Mouse (Mus musculus) thymus, postnatal 0 days (tissue): Measurements from ENCODE around the gene Prm2. TPM values are rescaled to one million over a fixed set of nuclear protein-coding genes. Genes with fewer than 3 reads are reported as not detected.

Source experiments
- DNase-seq: peaks from one replicate; pipeline ENCODE4 v3.0.0-alpha.2; 2015; ENCODE audit warnings: low spot score
- polyA plus RNA-seq: library from polyadenylated mRNA; unstranded; fragments of >200 nt; fragmentation: Nextera tagmentation; extraction: Ambion mirVana; gene quantifications from 2 replicates; pipeline ENCODE4 v1.2.1, GENCODE M21; 2015

Gene Prm2
- polyA plus RNA-seq, 1 experiment from 2014 or later: not detected

- DNase-seq: peak; percentile 56
Observed at GRCm38 (mm10) chr16:10812865-10813371, 17.0 kb upstream of the Prm2 start, which contains the start of gene Gm11172. Gm11172 (plus strand) TSS chr16:10812915.

DNA sequence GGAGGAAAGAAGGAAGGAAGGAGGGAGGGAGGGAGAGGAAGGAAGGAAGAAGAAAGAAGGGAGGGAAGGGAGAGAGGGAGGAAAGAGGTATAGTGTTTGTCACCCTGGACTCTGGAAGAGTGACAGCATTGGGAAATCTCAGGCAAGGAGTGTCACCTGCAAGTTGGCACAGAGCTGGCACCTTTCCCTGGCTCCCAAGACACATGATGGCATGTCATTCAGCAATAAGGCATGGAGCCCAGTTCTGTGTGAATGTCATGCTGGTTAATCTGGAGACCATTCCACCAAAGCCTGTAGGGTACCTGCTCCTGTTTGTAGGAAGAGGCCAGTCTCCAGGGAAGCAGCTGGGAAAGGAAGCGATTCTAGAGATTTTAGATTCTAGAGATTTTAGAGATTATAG lies 14.4 kb upstream of the Prm2 start:
- no peak for DNase-seq

DNA sequence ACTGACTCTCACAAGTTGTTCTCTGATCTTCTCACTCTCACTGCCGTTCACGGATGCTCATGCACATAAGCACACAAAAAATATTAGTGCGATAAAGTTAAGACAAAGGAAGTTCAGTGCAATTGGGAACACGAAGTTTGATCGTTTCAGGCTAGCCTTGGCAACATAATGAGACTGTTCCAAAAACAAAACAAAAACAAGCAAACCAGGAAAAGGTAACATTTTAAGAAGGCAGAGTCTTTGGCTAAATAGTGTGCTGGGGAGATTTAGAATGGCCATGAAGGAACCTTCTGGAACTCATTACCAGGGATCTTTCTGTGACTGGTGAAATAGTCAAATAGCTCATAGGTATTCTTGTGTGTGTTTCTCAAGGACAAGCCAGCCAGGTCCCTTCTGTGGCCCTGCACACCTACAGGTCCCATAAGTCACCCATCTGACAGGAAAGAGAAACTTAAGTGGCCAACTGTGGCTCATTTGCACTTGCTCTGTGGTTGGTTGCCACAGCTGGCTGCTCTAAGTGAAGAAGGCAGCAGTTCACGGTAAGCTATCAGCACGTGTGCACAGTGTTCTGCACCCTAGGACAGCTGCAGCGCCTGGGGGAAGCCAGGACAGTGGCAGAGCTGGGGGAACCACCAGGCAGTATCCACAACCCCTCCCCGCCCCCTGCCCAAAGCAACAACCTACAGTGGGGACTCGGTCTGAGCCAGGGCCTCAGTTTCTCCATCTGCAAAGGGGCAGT lies 10.0 kb upstream of the Prm2 start, which contains the start of gene Prm1:
Gene Prm1, minus strand, starts transcription at position 51 of the 739 bp plus-strand sequence.
- peak; percentile 87 for DNase-seq

DNA sequence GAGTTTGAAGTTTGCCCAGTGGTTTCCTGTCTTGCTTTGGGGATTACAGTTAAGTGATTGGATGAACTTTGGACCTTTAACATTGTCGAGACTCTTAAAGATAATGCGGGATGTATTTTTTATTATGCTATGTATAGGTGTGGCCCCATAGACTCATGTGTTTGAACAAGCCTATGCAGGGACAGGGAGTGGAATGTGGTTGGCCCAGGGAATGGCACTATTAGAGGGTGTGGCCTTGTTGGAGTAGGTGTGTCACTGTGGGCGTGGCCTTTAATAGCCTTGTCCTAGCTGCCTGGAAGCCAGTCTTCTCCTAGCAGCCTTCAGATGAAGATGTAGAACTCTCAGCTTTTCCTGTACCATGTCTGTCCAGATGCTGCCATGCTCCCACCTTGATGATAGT lies 6.5 kb upstream of the Prm2 start:
- peak; percentile 18 for DNase-seq

DNA sequence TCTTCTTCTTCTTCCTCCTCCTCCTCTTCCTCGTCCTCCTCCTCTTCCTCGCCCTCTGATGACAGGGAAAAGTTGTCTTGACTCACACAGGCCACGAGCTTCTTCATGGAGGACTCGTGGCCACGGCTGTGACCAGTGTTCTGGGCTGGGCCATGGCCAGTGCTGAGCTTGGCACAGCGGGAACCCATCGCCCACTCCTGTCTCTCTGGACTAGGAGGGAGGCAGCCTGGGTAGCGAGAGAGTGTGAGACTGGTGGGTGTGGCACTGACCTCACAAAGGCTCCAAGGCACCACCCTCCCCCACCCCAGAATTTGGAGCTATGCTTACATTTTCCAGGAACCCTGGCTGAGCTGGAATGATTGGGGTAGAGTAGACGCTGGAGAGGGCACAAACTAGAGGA lies 5.2 kb downstream of the Prm2 start, which contains the start of gene Prm3:
Gene Prm3, minus strand, starts transcription at position 213 of the 400 bp plus-strand sequence.
- no peak for DNase-seq

DNA sequence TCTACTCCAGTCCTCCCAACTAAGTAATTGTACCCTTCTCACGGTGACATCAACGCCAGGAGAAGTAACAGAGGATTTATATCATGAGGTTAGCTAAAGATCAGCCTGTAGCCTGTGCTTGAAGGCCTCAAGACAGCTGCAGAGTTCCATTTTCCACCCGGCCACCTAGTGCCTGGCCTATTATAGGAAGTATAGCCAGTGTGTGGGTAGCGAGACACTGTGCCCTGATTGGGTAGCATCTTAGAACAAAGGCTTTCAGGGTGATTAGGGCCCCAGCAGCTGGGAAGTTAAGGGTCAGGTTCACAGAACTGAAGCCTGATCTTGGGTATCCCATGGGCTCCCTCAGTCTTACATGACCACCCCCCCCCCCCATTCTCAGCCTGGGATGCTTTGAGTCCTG lies 7.1 kb downstream of the Prm2 start:
- DNase-seq: peak; percentile 40

DNA sequence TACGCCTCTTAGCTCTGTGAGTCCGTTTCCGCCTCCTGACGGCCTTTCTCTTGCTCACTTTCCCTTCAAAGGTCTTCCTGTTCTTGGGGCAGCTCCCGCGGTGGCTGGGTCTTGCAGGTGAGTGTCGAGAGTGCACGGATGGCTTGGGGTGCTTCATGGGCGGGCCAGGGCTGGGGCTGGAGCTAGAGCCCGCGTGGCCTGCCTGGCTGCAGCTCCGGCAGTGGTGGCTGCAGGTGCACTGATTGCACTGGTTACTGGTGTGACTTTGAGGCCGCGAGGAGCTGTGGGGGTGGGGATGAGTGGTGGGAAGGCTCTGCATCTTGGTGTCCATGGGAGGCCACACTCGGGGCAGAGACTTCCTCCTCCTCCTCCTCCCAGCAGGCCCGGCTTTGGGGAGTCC lies 7.7 kb downstream of the Prm2 start, which contains the start of gene Tnp2:
Gene Tnp2, minus strand, starts transcription at position 390 of the 400 bp plus-strand sequence.
- DNase-seq: peak; percentile 42

GRCm38 (mm10) chr16:10787548-10788058 lies 8.3 kb downstream of the Prm2 start:
- peak; percentile 10 for DNase-seq

GRCm38 (mm10) chr16:10786782-10787547 lies 9.0 kb downstream of the Prm2 start:
- DNase-seq: no peak

DNA sequence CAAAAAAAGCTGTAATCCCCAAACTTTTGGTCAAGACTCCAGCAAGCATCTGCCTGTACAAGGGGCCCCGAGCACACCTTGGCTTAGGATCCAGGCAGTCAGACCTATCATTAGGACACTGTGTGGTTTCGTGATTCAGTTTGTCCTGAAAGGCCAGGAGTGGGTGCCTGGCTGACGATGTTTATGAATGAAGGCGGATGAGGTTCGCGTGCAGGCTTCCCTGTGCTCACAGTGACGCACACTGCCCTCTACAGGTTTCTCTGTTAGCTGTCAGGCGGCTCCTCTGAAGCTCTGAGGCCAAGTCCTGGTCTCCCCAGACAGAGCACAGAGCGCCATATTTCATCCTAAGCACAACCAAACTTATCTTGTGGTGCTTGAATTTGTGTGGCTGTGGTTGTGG lies 9.6 kb downstream of the Prm2 start:
- DNase-seq: peak; percentile 95

GRCm38 (mm10) chr16:10785371-10786231 lies 10.3 kb downstream of the Prm2 start, which contains the start of gene Socs1:
Socs1 (minus strand) TSS chr16:10785536.
- DNase-seq: peak; percentile 98

DNA sequence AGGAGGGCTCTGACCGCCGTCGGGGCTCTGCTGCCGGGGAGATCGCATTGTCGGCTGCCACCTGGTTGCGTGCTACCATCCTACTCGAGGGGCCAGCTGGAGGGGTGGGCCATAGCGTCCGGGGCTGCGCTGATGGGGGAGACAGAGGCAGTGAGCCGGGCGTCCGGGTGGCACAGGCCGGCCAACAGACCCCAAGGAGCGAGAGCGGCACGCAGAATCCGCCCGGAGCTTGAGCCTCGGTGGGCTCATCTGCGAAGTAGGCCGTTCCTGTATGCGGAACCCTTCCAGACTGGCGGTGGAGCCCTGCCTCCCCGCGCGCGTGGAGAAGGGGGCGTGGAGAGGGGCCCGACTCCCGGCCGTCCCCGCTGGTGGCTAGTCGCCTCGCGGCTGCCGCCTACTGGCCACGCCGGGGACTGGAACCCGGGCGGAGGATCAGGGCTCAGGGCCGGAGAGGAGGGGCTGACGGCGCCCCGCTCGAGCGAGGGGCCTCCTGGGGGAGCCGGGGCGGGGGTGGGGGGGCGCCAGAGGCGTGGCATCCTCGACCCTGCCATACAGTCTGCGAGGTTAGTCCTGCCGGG lies 11.1 kb downstream of the Prm2 start:
- DNase-seq: peak; percentile 98

DNA sequence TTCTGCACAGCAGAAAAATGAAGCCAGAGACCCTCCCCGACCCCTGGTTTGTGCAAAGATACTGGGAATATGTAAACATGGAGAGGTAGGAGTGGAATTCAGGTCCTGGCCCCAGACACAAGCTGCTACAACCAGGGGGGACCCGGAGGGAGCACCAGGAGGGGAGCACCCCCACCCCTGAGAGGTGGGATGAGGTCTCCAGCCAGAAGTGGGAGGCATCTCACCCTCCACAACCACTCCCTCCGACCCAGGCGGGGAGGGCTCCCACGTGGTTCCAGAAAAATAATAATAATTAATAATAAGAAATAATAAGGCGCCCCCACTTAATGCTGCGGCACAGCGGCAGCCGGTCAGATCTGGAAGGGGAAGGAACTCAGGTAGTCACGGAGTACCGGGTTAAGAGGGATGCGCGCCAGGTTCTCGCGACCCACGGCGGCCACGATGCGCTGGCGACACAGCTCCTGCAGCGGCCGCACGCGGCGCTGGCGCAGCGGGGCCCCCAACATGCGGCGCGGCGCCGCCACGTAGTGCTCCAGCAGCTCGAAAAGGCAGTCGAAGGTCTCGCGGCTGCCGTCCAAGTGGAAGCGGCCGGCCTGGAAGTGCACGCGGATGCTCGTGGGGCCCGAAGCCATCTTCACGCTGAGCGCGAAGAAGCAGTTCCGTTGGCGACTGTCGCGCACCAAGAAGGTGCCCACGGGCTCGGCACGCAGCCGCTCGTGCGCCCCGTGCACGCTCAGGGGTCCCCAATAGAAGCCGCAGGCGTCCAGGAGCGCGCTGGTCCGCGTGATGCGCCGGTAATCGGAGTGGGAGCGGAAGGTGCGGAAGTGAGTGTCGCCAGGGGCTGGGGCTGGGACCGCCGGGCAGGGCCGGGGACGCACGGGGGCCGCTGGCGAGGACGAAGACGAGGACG lies 11.8 kb downstream of the Prm2 start:
- peak; percentile 75 for DNase-seq

GRCm38 (mm10) chr16:10783451-10783850 lies 12.5 kb downstream of the Prm2 start:
- DNase-seq: no peak

DNA sequence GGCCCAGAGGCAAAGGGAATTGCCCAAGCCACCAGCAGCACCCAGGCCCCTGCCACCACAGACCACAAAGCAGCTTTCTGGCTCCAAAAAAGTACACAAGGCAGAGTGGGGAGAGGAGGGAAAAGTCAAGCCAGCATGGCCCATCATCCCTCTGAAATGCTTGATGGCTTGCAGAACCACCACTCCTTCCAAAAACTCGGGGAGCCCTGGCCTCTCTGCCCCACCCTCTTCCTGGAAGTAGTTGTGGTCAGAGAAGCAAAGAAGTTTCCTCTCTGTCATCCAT lies 12.8 kb downstream of the Prm2 start:
- DNase-seq: peak; percentile 46

- DNase-seq: peak; percentile 18
Observed at GRCm38 (mm10) chr16:10782377-10783151, 13.4 kb downstream of the Prm2 start.

DNA sequence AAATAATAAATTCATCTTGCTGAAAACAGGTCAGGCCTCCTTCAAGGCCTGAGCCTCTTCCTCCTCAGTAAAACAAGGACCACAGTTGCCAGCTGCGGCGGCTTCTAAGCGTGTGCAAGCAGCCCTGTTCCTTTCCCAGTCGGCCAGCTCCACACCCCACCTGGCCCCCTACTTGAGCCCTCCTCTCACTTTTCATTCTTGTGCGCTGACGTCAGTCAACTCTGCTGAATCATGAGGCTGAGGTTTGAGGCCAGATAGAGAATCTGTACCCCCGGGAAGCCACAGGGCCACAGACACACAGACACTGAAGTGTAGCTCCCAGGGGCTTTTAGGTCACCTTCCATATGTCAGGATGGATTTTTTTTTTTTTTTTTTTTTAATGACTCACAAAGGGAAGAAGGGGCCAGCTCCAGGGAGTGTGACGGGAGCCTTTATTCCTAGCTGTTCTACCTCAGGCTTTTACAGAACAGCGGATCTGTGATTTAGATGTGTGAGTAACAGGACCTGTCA lies 14.0 kb downstream of the Prm2 start:
- peak; percentile 82 for DNase-seq

DNA sequence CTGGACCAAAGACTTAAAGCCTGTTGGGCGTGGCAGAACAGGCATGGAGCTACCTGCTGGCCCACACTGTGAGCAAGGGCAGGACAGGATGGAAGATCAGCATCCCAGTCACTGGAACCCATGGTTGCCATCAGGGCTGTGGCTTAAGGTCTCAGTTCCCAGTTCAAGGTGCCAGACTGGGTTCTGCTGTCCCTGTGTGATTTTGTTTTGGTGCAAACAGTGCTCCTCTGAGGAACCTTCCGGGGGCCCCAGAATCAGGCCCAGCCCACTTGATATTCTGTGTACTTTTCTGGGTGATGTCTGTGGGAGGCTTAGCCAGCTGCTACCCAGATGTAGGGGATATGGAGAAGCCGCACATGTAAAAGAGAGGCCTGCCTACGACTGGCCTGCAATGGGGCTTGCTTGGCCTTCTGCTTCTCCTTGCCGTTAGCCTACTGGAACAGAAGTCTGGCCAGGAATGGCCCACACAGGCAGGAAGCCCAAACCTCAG lies 15.3 kb downstream of the Prm2 start:
- peak; percentile 60 for DNase-seq
